Mouse (Mus musculus): ENCODE results near the gene Nt5c2.

The Nt5c2 gene

GRCm38 (mm10) chr19:46975997-46976396 lies 39.0 kb downstream of the Nt5c2 start:
- in situ Hi-C loops (cut with MboI; ENCODE audit: low pct_unique_long_range_greater_than_20kb in 1 of 2, low sequenced_read_pairs in 2 of 2, unreplicated experiment in 1 of 2) = no loop called here

GRCm38 (mm10) chr19:46975565-46975964 lies 39.4 kb downstream of the Nt5c2 start:
- in situ Hi-C loops (cut with MboI; ENCODE audit: low pct_unique_long_range_greater_than_20kb in 1 of 2, low sequenced_read_pairs in 2 of 2, unreplicated experiment in 1 of 2) = no loop called here

GRCm38 (mm10) chr19:46972159-46972558 lies 42.8 kb downstream of the Nt5c2 start:
- in situ Hi-C loops (cut with MboI; ENCODE audit: low pct_unique_long_range_greater_than_20kb in 1 of 2, low sequenced_read_pairs in 2 of 2, unreplicated experiment in 1 of 2) = no loop called here

- in situ Hi-C loops (cut with MboI; ENCODE audit: low pct_unique_long_range_greater_than_20kb in 1 of 2, low sequenced_read_pairs in 2 of 2, unreplicated experiment in 1 of 2) = no loop called here
Measured at GRCm38 (mm10) chr19:46971712-46972111, 43.2 kb downstream of the Nt5c2 start.

GRCm38 (mm10) chr19:46971051-46971689 lies 43.8 kb downstream of the Nt5c2 start:
- in situ Hi-C loops (cut with MboI; ENCODE audit: low pct_unique_long_range_greater_than_20kb in 1 of 2, low sequenced_read_pairs in 2 of 2, unreplicated experiment in 1 of 2) = no loop called here

GRCm38 (mm10) chr19:46970121-46970729 lies 44.7 kb downstream of the Nt5c2 start:
- in situ Hi-C loops (cut with MboI; ENCODE audit: low pct_unique_long_range_greater_than_20kb in 1 of 2, low sequenced_read_pairs in 2 of 2, unreplicated experiment in 1 of 2) = no loop called here

- in situ Hi-C loops (cut with MboI; ENCODE audit: low pct_unique_long_range_greater_than_20kb in 1 of 2, low sequenced_read_pairs in 2 of 2, unreplicated experiment in 1 of 2) = no loop called here
Measured at GRCm38 (mm10) chr19:46969286-46969985, 45.5 kb downstream of the Nt5c2 start.

- in situ Hi-C loops (cut with MboI; ENCODE audit: low pct_unique_long_range_greater_than_20kb in 1 of 2, low sequenced_read_pairs in 2 of 2, unreplicated experiment in 1 of 2) = no loop called here
Measured at GRCm38 (mm10) chr19:46968833-46969232, 46.1 kb downstream of the Nt5c2 start.

GRCm38 (mm10) chr19:46967861-46968260 lies 47.1 kb downstream of the Nt5c2 start:
- in situ Hi-C loops (cut with MboI; ENCODE audit: low pct_unique_long_range_greater_than_20kb in 1 of 2, low sequenced_read_pairs in 2 of 2, unreplicated experiment in 1 of 2) = no loop called here

- in situ Hi-C loops (cut with MboI; ENCODE audit: low pct_unique_long_range_greater_than_20kb in 1 of 2, low sequenced_read_pairs in 2 of 2, unreplicated experiment in 1 of 2) = no loop called here
Measured at GRCm38 (mm10) chr19:46966330-46966729, 48.6 kb downstream of the Nt5c2 start.

GRCm38 (mm10) chr19:46965496-46965895 lies 49.5 kb downstream of the Nt5c2 start:
- in situ Hi-C loops (cut with MboI; ENCODE audit: low pct_unique_long_range_greater_than_20kb in 1 of 2, low sequenced_read_pairs in 2 of 2, unreplicated experiment in 1 of 2) = no loop called here

- in situ Hi-C loops (cut with MboI; ENCODE audit: low pct_unique_long_range_greater_than_20kb in 1 of 2, low sequenced_read_pairs in 2 of 2, unreplicated experiment in 1 of 2) = no loop called here
Measured at GRCm38 (mm10) chr19:46964353-46964752, 50.6 kb downstream of the Nt5c2 start.

GRCm38 (mm10) chr19:46963440-46963839 lies 51.5 kb downstream of the Nt5c2 start:
- in situ Hi-C loops (cut with MboI; ENCODE audit: low pct_unique_long_range_greater_than_20kb in 1 of 2, low sequenced_read_pairs in 2 of 2, unreplicated experiment in 1 of 2) = no loop called here

- in situ Hi-C loops (cut with MboI; ENCODE audit: low pct_unique_long_range_greater_than_20kb in 1 of 2, low sequenced_read_pairs in 2 of 2, unreplicated experiment in 1 of 2) = no loop called here
Measured at GRCm38 (mm10) chr19:46962841-46963240, 52.1 kb downstream of the Nt5c2 start.

- in situ Hi-C loops (cut with MboI; ENCODE audit: low pct_unique_long_range_greater_than_20kb in 1 of 2, low sequenced_read_pairs in 2 of 2, unreplicated experiment in 1 of 2) = no loop called here
Measured at GRCm38 (mm10) chr19:46962171-46962772, 52.7 kb downstream of the Nt5c2 start.

- in situ Hi-C loops (cut with MboI; ENCODE audit: low pct_unique_long_range_greater_than_20kb in 1 of 2, low sequenced_read_pairs in 2 of 2, unreplicated experiment in 1 of 2) = no loop called here
Measured at GRCm38 (mm10) chr19:46961652-46962051, 53.3 kb downstream of the Nt5c2 start.

GRCm38 (mm10) chr19:46961047-46961651 lies 53.8 kb downstream of the Nt5c2 start:
- in situ Hi-C loops (cut with MboI; ENCODE audit: low pct_unique_long_range_greater_than_20kb in 1 of 2, low sequenced_read_pairs in 2 of 2, unreplicated experiment in 1 of 2) = no loop called here

- in situ Hi-C loops (cut with MboI; ENCODE audit: low pct_unique_long_range_greater_than_20kb in 1 of 2, low sequenced_read_pairs in 2 of 2, unreplicated experiment in 1 of 2) = no loop called here
Measured at GRCm38 (mm10) chr19:46960101-46961046, 54.6 kb downstream of the Nt5c2 start.

Measured in mouse embryonic stem cell (cell line).